Mouse (Mus musculus): ENCODE results near the gene AW011738.

DNA sequence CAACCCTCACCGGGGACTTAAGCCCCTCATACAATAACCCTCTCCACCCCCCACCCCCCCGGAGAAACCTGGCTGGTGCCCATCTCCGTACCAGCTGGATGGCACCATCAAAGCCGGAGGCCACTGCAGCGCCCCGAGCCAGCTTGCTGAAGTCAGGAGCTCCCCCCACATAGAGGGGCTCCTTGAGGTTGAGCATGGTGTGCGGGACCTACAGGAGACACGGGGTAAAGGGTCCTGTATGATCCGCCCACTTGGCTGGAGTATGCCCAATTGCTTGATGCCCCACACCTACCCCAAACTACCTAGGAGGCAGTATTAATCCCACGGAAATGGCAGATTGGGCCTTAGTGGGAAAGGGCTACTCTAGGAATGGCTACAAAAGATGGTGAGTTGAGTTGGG lies 34.0 kb upstream of the AW011738 start:
- TF ChIP-seq POLR2A (IDR thresholded peaks at IDR 0.05; ENCODE audit: borderline replicate concordance, control insufficient read depth, low read depth, low read length) (no peak), CTCF (IDR thresholded peaks at IDR 0.05; ENCODE audit: control insufficient read depth, insufficient read depth, low read length) (no peak)

Measured in bone marrow, adult 2 months (tissue).